Mouse (Mus musculus) induced T-regulatory cell, adult 2 months (primary cell): Measurements from ENCODE around the gene Snx9.
A peak's percentile ranks its signal among the peaks of the same experiment; 100 is the strongest.

Experiments used
- DNase-seq: peaks from one replicate; pipeline ENCODE4 v3.0.0-alpha.2; 2012; ENCODE audit warnings: low read depth

Gene Snx9

DNA sequence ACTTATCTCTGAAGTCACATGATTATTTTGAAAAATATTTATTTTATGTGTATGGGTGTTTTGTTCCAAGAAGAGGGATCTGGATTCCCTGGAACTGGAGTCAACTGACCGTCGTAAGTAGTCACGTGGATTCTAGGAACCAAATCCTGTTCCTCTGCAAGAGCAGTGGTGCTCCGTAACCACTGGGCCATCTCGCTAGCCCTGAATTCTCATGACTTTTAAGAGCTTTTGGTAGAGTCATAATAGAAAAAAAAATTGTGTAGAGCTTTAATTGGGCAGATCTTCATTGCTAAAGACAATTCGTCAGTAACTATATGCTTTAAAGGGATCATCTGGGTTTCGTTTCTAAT lies 2.5 kb downstream of the Snx9 start:
- no peak for DNase-seq

DNA sequence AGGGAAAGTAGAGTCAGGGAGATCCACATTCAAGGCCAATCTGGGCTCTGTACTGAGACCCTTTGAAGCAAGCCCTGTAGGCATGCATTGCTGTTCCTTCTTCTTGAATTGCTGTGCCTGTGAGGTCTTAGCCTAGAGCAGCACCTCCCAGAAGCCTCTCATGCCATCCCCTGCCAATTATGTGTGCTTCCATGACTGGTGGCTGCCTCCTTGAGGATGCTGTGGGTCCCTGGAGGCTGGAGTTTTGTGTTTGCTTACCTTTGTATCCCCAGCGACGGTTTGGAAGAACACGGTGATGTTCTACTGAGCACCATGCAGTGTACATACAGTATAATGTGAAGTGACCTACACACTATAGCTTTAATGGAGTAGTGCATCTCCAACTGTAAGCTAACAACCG lies 4.2 kb downstream of the Snx9 start:
- DNase-seq: no peak

DNA sequence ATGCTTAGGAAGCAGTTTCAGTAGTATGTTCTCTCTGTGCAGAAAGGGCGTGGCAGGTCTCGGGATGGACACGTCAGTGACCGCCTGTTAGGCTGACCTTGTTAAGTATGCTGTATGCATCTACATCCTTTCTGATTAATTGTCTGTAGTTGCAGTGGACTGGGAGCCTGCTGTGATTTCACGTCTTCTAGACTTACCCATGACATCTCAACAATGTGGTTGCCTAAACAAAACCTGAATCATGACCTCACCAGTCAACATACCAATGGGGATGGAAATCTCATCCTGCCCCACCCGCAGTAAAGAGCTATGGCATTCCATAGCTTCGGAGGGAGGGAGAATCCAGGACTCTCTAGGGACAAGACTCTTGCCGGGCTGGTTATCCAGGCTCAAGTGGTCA lies 5.0 kb downstream of the Snx9 start:
- no peak for DNase-seq

DNA sequence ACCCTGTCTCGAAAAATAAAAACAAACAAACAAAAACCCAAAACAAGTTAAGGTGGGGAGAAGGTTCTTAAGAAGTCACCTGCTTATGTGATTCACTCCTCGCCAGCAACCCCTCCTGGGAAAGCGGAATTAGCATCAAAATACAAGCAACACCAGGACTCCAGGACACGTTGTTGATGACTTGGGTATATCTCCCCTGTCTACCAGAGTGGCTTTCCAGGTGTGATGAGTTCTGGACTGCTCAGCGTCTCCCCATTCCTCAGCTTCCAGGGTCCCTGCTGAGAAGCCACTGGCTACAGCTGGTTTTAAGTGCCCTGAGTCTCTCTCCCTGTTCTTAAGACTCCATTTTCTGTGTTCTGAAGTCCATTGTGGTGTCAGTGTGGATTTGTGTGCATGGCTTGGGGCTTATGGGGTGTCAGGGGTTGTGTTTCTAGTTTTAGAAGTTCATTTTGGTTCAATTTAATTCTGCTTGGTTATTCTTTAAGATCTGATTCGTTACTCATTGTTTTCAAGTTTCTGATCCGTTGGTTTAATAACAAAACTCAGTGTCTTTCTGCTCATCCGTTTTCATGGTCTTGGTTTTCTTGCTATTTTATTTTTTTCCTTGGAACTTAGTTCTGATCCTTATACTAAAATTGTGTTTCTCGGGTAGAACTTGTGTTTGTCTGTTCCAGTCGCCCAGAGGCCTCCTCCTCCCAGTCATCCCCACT lies 7.7 kb downstream of the Snx9 start:
- no peak for DNase-seq

DNA sequence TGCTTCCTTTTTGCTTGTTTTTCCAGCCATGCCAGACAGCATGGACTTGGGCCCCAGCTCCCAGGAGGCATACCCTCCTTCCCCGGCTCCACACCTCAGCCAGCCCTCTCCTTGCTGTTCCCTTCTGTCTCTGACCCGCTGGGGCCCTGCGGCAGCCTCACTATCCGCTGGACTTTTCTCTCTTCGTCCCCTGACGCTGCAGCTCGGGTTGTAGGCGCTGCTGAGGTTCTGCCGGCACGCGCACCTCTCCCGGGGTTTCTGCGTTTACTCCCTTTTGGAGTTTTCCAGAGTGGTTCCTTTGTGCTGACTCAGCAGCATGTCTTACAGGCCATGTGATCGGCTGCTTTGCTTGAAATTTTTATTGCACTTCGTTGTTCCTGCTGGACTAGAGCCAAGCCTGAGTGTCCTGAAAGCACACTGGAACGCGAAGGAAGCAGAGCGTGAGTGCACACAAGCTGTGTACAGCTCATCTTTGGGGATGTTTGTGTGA lies 8.3 kb downstream of the Snx9 start:
- no peak for DNase-seq

DNA sequence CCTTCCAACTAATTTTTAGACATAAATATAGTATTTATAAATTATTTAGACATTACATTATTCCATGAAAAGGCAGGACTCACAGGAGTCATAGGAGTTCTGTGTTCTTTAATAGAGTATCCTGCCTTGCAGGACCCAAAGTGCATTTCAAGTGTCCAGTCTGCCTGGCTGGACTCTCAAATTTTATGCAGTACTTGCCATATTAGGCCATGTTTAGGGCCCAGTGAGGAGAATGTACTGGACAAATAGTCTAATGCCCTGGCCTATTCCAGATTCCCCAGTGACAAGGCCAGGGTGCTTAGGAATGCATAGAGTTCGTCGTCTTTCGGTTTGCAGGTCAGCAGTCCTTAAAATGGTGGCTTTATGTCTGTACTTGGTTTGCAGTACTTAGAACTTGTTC lies 8.9 kb downstream of the Snx9 start:
- no peak for DNase-seq

DNA sequence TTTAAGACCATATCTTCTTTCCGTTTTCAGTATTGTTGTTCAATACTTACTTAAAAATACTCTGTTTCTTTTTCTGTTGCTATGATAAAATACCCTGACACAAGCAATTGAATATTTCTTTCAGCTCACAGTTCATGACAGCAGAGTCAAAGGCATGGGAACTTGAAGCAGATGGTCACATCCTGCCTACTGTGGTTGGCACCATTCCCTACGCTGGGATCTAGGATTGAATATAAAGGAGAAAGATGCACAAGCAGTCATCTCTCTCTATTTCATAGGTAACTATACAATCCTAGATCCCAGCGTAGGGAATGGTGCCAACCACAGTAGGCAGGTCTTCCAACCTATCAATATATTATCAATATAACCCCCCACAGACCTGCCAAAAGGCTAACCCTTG lies 9.3 kb downstream of the Snx9 start:
- no peak for DNase-seq

DNA sequence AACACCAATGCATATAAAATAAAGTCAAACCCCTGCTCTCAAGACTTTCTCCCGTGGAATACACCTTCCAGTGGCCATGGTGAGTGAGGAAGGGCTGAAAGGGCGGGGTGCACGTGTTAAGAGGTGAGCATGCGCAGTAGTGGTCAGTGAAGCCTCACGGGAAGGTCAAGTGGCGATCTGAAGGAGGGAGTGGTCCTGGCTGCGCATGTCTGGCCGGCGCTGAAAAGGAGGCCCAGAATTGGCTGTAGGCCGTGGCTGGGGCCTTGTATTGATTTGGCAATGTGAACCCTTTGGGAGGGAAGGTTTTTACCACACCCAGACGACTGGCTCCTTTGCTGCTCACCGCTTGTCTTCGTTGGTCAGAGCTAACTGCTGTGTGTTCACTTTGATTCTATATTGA lies 12.8 kb downstream of the Snx9 start:
- no peak for DNase-seq

DNA sequence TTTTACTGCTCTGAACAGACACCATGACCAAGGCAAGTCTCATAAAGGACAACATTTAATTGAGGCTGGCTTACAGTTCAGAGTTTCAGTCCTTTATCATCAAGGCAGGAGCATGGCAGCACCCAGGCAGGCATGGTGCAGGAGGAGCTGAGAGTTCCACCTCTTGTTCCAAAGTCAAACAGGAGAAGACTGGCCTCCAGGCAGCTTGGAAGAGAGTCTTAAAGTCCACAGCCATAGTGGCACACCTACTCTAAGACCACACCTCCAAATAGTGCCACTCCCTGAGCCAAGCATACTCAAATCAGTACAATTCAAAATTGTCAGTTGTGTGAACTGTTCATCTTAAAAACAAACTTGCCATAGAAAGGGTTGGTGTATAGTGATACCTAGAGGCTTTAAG lies 14.4 kb downstream of the Snx9 start:
- no peak for DNase-seq

DNA sequence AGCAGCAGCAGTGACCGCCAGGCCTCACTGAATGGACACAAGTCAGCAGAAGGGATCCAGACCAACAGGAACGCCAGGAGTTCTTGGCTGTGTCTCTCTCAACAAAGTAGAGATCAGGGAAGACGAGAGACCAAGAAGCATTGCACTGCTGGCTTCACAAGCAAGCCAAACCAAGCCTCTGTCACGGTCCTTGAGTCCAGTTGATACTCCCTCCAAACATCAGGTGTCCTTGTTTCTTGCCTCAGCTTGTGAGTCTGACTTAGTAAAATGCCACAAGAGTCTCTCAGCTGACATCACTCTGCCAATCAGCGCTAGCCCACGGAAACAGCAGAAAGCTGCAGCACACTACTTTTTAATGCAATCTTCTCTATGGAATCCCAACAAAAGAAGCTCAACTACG lies 15.3 kb downstream of the Snx9 start:
- no peak for DNase-seq

DNA sequence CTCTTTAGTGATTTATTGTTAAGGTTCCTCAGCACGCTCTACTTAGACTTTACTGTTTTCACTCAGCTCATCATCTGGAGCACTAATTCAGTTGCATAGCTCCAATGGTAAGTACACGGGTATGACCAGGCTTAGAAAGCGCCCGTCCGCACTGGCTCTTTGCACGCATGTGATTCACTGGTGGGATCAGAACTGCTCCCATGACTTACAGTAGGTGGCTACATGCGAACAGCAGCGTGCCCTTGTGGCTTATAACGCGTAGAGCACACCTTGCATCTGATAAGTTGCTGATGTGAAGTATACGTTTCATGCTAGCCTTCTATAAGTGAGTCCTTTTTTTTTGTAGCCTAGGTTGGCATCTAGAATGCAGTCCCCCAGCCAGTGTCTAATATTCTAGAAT lies 16.1 kb downstream of the Snx9 start:
- no peak for DNase-seq

DNA sequence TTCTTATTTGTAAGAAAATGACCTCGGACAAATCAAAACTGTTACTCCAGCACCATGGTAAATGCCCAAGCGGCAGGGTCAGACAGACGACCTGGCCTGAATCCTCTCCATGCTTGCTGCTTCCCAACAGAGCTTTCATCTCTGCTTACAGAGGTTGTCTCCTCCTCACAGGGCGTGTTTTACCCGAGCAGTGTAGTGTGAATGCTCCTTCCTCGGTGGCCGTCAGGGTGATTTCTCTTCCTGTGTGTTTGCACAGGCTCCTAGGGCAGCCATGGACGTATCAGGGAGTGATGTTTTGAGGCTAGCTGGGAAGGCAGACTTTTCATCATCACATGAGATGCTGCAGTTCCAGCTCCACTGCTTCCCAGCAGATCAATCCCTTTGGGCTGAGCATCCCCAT lies 17.1 kb downstream of the Snx9 start:
- no peak for DNase-seq

DNA sequence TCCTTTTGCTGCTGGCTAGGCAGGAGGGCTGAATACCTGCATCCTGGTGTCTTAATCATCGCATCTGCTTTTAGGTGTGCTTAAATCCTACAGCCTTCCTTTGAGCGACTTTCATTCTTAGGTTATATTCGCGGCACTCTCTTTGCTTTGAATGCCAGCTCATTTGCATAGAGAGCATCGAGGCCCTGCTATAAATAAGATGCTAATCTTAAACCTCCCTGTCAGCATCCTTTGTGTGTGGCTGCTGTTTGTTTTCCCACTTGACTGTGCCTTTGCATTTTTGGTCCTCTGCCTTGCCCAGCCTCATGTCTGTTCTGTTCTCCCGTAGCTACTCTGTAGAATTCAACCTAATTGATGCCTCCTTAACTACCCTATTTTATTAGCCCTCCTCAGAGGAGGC lies 21.2 kb downstream of the Snx9 start:
- peak; percentile 31 for DNase-seq

DNA sequence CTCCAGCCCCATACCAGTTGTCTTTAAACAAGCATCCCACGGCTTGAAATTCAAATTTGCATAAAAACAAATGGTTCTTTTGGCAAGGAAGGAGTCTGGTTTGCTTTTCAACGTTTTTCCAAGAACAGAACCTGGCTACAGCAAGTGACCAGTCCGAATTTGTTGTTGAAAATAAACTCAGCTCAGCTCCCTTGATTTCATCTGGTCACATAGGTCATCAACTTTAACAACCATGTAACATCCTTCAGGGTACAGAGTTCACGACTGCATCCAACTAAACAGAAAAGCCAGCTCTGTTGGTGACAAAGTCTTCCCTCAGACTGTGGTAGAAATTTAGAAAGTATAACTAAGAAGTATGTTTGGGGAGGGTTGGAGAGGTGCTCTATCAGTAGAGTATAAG lies 21.7 kb downstream of the Snx9 start:
- DNase-seq: no peak

DNA sequence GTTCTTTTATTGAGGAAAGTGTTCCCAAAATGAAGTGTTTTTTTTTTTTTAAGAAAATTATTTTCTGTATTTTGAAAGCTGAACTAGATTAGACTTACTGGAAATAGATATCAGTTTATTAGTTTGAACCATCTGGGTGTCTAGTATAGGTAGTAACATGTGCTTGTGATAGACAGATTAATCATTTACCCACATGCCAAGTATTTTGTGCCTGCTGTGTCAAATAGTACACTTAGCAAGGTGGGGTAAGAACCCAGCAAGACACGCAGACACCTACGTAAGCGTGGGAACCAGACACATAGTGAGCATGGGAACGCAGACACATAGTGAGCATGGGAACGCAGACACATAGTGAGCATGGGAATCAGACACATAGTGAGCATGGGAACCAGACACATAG lies 22.6 kb downstream of the Snx9 start:
- no peak for DNase-seq

DNA sequence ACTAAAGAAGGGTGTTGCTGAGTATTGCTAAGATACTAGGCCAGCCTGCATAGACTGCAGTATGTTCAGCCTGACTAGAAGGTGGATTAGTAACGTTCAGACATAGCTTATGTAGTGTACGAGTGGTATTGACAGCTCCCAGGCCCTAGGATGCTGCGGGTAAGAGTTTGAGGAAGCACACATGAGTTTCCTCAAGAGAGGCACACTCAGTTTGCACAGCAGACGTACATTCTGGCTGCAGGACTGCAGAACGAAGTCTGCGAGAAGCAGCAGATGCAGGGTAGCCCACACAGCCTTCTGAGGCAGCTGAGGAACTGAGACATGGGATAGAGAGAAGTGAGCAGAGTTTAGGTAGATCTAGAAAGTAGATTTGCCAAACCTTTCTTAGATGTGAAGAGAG lies 26.3 kb downstream of the Snx9 start:
- DNase-seq: no peak

DNA sequence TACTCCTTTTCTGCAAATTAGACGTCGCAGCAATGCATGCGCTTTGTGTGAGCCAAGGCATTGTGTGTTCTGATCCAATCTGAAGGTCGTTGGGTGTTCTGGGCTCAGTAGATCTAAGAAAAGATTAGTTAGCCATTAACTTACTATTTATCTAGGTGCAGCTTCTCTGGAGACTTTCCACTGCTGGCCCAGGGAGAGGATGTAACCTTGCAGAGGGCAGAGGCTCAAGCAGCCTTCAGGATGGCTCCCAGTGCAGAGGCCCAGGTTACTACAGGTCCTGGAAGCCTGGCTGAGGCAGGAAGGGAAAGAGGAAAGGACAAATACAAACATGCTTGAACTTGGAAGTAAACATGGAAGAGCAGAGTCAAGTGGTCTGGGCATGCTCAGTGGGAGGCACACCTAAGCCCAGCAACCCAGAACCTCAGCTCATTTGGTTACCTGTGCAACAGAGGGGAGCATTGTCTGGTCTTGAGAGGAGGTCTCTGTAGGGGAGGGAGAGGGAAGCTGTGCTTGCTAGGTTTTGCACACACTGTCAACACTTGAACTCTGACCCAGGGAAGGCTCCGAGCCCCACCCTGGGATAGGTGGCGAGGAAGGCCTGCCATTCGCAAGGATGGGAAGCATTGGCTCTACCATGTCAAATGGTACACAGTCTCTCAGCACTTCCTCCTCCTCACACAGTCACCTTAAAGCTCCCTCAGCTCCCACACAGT lies 27.3 kb downstream of the Snx9 start:
- no peak for DNase-seq

DNA sequence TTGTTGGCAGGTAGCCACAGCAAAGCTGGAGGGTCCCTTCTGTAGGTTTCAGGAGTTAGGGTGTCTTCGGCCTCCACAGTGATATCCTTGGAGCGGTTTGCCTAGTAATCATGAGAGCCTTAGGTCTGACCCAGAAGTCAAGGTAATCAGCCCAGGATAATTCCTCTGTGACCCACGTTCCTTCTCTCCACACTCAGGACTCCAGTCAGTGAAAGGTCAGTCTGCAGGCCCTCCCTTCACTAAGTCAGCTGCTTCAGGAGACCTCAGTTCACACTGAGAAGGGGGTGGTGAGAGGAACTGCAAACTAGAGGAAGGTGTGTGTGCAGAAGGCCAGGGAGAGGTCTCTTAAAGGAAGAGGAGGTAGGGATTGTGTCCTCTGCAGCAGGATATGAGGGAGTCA lies 28.3 kb downstream of the Snx9 start:
- no peak for DNase-seq

DNA sequence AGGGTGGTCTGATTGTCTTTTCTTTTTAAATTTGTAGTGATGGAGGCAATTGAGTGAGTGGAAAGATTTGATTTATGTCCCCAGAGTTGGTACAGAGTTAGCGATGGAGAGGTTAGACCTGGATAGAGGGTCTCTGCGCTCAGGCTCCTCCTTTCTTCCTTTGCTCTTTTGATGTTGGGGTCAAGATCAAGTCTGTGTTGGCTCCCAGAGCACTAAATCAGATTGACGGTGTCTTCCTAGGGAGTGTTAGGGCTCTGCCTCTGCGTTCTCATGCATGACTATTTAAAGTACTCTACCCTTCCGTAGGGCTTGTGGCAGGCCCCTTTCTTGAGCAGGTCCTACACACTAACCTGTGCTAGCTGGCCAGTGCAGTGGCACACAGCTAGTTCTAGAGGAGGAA lies 28.9 kb downstream of the Snx9 start:
- DNase-seq: no peak

DNA sequence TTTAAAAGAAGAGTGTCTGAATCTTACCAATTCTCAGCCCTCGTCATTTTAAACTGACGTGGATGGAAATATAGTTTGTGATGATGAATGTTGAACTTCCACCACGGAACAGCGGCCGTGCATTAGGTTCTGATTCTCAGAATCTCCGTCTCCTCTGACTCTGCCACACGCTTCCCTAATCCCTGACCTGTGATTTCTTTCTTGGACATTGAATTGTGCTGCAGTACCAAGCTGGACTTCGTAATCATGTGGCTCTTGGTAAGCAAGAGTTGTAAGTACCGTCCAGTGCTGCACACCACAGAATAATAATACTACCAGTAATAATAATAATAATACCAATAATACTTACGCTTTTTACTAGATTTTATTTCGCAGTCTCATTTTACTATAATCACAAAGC lies 29.6 kb downstream of the Snx9 start:
- no peak for DNase-seq

DNA sequence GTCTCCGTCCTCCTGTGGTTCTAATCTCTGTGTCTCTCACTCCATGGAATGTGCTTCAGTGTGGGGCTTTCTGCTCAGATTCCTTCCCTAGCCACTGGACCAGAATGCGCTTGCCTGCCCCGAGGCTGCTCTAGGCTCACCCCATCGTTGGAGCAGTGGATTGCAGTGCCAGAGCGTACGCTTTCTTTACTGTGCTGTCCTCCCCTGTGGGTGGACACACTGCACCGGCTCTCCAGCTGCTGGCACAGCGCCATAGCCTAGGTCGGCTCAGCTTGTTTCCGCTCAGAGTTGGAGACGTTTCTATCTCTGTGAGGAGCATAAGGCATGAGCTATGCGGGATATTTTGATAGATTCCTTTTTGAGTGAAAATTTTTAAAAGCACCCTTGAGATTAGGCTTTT lies 31.4 kb downstream of the Snx9 start:
- no peak for DNase-seq

DNA sequence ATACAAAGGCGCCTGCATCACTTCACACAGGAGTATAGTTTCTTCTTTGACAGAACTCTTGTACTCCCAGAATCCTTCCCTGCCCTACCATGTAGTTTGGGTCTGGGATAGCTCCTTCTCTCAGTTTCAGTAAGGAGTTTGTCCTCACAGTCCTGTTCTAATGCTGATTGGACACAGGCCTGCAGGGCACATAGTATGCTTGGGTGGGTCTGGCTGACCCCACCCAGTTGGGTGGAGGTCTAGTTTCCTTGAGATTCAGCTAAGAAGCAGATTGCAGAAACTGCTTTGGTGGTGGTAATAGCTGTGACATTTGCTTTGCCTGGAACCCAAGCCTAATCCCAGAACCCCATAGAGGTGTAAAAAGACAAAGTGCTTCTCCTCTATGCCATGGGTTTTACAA lies 33.4 kb downstream of the Snx9 start:
- no peak for DNase-seq

DNA sequence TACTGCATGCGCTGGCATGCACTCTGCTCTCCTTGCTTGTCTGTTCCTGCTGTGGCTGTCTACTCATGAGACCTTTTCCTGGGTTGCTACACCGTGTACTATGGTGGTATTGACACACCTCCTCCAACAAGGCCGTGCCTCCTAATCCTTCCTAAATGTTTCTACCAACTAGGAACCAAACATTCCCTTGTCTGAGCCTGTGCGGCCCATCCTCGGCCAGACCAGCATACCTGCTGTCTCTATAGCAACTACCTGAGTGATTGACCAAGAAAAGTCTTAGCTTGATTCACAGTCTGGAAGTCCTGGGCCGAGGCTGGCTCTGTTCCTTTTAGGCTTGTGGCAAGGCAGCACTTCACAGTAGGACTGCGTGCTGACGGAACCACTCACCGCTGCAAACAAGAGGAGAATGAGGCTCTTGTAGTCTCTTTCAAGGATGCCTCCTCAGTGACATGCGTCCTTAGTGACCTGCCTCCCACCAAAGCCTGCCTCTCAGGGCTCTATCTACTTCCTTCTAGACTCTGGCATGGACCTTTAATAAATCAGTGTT lies 36.6 kb downstream of the Snx9 start:
- DNase-seq: no peak

DNA sequence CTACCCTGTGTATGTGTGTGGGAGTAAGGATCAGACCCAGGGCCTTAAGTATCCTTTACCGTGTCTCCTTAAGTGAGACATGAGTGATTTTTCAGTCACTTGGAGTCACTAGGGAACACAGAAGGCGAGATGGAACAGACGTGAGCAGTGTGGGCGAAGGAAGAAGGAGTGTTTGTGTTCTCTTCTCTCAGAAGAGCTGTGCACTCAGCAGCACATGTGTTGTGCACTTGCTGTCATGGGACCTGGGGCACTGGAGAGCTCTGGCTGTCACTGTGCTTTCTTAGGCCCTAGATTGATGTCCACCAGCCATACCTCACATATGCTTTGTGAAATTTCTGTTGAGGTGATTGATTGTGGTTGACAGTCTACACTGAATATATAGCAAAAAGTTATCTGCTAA lies 37.7 kb downstream of the Snx9 start:
- no peak for DNase-seq
